Mouse (Mus musculus) cerebellum, adult 2 months (tissue): ENCODE measurements at regions not wholly inside any gene's neighbourhood (a gene's known extent, or its start where the extent isn't known, plus 50 kb on each side); places are given as distances from the start of the nearest gene placed in this dataset.

Experiments used
- DNase-seq, 2 experiments: peaks; one replicate each; pipeline ENCODE4 v3.0.0; 2021
- H3K27ac ChIP-seq: fragments of 200-500 bp; 2 replicates; pipeline ENCODE4 v1.5.1; 2012; ENCODE audit warnings: low read length, control low read depth, inconsistent platforms; ENCODE audit not compliant: insufficient read depth
- H3K27me3 ChIP-seq: fragments of 200-500 bp; 2 replicates; pipeline ENCODE4 v1.6.1; 2012; ENCODE audit warnings: inconsistent platforms, mild to moderate bottlenecking, low read length, moderate library complexity; ENCODE audit not compliant: control insufficient read depth, insufficient read depth
- H3K4me1 ChIP-seq: fragments of 200-500 bp; 2 replicates; pipeline ENCODE4 v1.6.1; 2011; ENCODE audit warnings: low read length; ENCODE audit not compliant: control insufficient read depth, insufficient read depth
- H3K4me3 ChIP-seq: fragments of 200-500 bp; replicated peaks from 2 replicates; pipeline ENCODE3; 2011; ENCODE audit warnings: mild to moderate bottlenecking, low read depth, low read length, control low read depth; ENCODE audit not compliant: insufficient read depth
- CTCF ChIP-seq: fragments of 200-500 bp; IDR thresholded peaks from 2 replicates; pipeline ENCODE4 v1.5.1; 2011; ENCODE audit warnings: low read depth, mild to moderate bottlenecking, control low read depth, low read length, moderate library complexity, borderline replicate concordance; ENCODE audit not compliant: insufficient read depth
- POLR2A ChIP-seq: fragments of 200-500 bp; IDR thresholded peaks from 2 replicates; pipeline ENCODE4 v1.6.1; 2011; ENCODE audit warnings: low read length, control low read depth, borderline replicate concordance; ENCODE audit not compliant: insufficient read depth
- WGBS: fragments of 180-500 bp; shearing (Covaris S2); methylation state at CpG from one replicate; pipeline ENCODE4 v1.1.7; 2018; 5-methylcytosine and 5-hydroxymethylcytosine counted together

DNA sequence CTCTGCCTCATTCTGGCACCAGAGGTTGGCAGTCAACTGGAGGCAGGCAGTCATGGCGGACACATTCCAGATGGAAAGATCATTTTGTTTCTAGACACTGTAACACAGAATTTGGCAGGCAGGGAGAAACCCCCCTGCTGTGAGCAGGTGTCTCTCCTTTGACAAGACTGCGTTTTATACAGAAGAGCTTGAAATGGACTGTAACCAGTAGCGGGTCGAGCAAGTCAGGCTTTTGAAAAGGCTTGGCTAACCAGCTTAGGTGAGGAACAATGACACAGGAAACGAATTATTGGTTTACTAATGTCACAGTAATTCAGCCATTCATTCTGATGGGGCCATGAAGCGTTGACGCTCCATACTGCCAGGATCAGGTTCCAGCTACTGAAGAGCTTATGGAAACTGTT is 275.3 kb upstream of the Slc24a5 start:
- TF ChIP-seq CTCF: no peak
- peak; percentile 78 to 84 for DNase-seq
- Histone ChIP-seq H3K27me3 (no peaks in the 10 kb centered on the region), H3K27ac (no peak overlapping the region), H3K4me1 (no peaks in the 10 kb centered on the region; the same call in 1 of the 2 replicates), H3K4me3 (no peak overlapping the region)
- WGBS: 12% methylated on average over 7 of the region's 7 CpGs

DNA sequence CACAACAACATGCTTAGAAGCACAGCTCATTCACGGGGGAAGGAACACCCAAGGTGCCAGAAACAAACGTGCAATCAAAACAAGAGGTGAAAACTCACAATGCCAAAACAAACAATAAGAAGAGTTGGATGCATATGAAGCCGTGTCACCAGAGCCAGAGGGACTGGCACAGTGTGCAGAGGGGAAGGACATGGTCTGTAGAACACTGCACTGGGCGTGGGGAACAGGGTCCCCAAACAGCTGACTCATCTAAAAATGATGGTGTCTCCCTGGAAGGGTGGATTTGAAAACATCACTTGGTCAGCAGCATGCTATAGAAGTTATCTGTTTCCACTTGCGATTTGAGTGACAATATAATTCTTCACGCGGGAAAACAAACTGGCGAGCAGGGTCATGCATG is 256.2 kb upstream of the Slc24a5 start:
- Histone ChIP-seq H3K27ac (no peak overlapping the region), H3K4me3 (no peak overlapping the region), H3K27me3 (no peaks in the 10 kb centered on the region), H3K4me1 (no peaks in the 10 kb centered on the region)
- no peak for TF ChIP-seq CTCF
- TF ChIP-seq POLR2A: no peak
- no peak for DNase-seq
- WGBS: 75% methylated on average over 8 of the region's 8 CpGs

DNA sequence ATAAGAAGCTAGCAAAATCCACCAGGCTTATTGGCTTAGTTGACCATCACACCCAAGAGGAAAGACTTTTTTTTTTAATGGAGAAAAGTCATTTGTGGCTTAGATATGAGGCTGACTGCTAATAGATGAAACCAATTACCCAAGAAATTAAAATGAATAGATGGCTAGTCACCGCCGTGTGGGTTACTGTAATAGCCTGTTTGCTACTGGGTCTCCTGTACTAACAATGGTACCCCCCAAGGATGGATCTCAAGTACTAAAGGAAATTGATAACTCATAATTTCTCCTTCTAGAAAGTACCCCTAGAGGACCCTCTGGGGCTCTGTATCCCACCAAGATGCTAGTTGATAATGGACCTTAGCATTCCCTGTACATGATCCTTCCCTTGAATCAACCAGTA is 251.1 kb upstream of the Slc24a5 start:
- Histone ChIP-seq H3K27ac (no peak overlapping the region), H3K4me3 (no peak overlapping the region), H3K27me3 (no peaks in the 10 kb centered on the region), H3K4me1 (no peaks in the 10 kb centered on the region)
- WGBS: 91% methylated on average over 2 of the region's 2 CpGs
- TF ChIP-seq POLR2A (no peak), CTCF (no peak)
- DNase-seq: no peak

DNA sequence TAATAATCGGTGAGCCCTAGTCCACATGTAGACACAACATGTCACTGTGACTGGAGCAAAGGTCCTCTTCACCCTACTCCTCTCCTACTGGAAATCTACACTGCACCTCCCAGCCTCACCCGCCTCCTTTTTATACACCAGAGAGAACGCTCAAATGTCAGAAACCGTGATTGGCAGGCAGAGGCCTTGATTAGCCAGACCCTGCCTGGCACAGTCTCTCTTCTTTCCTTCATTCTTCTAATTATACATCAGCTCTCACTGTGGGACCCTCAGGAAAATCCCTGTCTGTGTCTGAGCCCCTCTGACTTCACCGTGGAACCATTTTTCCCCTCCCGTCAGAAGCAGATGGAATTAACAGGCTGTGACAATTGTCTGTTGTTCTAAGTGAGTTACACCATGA is 248.1 kb upstream of the Slc24a5 start:
- H3K4me1 ChIP-seq: no peaks in the 10 kb centered on the region
- TF ChIP-seq POLR2A (no peak), CTCF (no peak)
- H3K27ac ChIP-seq: no peak overlapping the region
- WGBS: 72% methylated on average over 6 of the region's 6 CpGs
- no peaks in the 10 kb centered on the region for H3K27me3 ChIP-seq
- no peak overlapping the region for H3K4me3 ChIP-seq
- DNase-seq: no peak

DNA sequence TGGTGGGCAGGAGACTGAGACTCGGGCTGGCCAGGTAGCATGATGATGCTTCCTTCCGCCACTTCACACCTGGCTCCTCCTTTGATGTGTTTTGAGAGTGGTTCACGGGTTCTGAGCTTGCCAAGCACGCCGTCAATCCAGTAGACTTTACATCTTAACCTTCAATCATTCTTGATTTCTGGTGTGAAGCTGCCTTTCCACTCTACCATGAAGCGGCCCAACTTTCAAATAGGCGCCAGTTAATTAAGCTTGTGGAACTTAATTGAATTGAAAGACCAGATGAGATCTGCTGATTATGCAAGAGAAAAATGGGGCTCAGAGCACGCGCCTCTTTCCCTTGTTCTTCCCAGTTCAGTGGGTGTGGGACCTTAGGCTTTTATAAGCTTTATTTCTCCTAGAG is 247.1 kb upstream of the Slc24a5 start:
- no peak for TF ChIP-seq POLR2A
- TF ChIP-seq CTCF: no peak
- no peaks in the 10 kb centered on the region for H3K27me3 ChIP-seq
- WGBS: 93% methylated on average over 9 of the region's 9 CpGs

DNA sequence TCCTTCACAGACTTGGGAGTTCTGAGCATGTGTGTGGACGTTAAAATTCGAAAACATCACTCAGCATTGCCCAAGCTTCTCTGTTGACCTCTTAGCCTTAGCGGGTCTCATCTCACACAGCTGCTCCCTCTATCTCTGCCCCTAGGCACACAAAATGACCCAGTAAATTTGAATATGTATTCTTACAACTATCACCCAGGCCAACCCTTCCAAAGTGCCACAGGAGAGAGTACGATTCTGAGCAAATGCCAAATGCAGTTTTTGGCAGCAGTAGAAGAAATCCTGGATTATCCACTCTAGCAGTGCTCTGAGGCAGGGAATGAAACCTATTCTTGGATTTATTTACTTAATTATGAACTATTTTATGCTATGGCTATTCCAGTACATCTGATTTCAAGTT is 246.6 kb upstream of the Slc24a5 start:
- peak in 1 of 2 experiments; percentile 7 for DNase-seq
- Histone ChIP-seq H3K4me3 (no peak overlapping the region), H3K27me3 (no peaks in the 10 kb centered on the region), H3K4me1 (no peaks in the 10 kb centered on the region), H3K27ac (no peak overlapping the region)
- TF ChIP-seq POLR2A: no peak
- no peak for TF ChIP-seq CTCF
- 54% methylated on average over 4 of the region's 4 CpGs for WGBS

More for the DNA sequence above, 247.1 kb upstream of the Slc24a5 start:
- no peak for DNase-seq
- Histone ChIP-seq H3K27ac (no peak overlapping the region), H3K4me1 (no peaks in the 10 kb centered on the region), H3K4me3 (no peak overlapping the region)

DNA sequence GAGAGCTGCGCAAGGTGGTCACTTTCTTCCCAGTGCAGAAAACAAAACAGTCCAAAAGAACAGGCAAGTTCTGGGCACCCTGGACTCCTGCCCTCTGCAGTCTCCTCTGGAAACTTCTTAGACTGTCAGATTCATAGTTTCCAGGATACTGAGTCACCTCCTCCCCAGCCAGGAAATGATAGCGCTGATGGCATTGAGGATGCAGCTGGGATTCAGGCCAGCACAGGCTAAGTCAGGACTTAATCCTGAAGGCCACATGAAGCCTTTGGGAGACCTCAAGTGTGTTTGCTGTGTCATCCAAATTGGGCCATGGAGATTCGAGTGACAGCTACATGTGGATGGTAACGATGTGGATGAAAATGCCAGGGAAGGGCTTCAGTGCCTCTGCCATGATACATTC is 219.1 kb upstream of the Slc24a5 start:
- H3K27ac ChIP-seq: no peak overlapping the region
- WGBS: 70% methylated on average over 4 of the region's 4 CpGs
- no peak for TF ChIP-seq POLR2A
- no peak for TF ChIP-seq CTCF
- no peaks in the 10 kb centered on the region for H3K27me3 ChIP-seq
- H3K4me1 ChIP-seq: no peaks in the 10 kb centered on the region
- H3K4me3 ChIP-seq: no peak overlapping the region
- no peak for DNase-seq

DNA sequence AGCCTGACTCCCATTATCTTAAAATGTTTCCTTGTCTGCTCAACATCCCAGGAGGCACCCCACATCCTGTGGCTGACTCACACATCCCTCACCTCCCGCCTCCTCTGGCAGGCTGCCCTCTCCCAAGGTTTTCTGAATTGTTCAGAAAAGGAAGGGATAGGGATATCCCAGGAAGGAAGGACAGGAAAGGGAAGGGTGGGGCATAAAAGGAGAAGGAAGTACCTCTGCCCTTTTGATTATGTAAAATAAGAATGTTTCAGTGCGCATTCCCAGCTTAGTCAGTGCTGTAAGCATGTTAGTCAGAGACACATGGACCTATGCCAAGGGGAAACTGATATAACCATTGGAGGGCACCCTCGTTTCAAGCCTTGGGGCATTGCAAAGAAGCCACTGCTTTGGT is 209.4 kb upstream of the Slc24a5 start:
- no peaks in the 10 kb centered on the region; the same call in 1 of the 2 replicates for H3K27me3 ChIP-seq
- DNase-seq: peak; percentile 13 to 19
- no peak overlapping the region for H3K4me3 ChIP-seq
- 48% methylated on average over 3 of the region's 3 CpGs for WGBS
- no peak overlapping the region for H3K27ac ChIP-seq
- TF ChIP-seq CTCF (no peak), POLR2A (no peak)
- H3K4me1 ChIP-seq: no peaks in the 10 kb centered on the region; the same call in 1 of the 2 replicates
